Mouse (Mus musculus): Measurements from ENCODE around the gene Lmbrd2. TPM values are rescaled to one million over a fixed set of nuclear protein-coding genes. Genes with fewer than 3 reads are reported as not detected.
"Not testable (repeated sequence)": the region's sequence is repeated elsewhere in the genome, so short reads cannot be mapped to it uniquely, and the experiment has no call there.

Gene Lmbrd2
- polyA plus RNA-seq, 1 experiment, result 3.8 TPM

DNA sequence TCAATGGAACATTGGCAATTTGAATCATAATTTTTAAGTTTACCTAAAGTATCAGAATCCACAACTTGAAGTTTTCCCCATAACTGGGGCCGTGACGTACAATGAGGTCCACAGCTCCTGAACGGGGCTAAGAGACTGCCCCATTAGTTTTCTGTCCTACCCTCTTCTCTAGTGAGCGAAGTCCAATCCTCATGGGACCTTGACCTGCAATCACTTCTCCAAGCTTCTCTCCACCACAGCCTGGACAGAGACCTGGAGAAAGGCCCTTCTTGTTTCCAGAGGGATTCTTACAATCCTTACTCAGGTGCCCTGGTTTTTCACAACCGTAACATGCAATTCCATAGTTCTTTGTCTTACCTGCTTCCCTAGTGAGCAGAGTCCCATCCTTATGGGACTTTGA, 76.1 kb downstream of the Lmbrd2 start:
- no peak overlapping the region for H3K4me3 ChIP-seq (ENCODE audit: insufficient read depth, poor library complexity, severe bottlenecking)

GRCm38 (mm10) chr15:9230917-9231316, 90.6 kb downstream of the Lmbrd2 start:
- H3K4me3 ChIP-seq (ENCODE audit: insufficient read depth, poor library complexity, severe bottlenecking); H3K79me2 ChIP-seq (ENCODE audit: control insufficient read depth, insufficient read depth); H3ac ChIP-seq (ENCODE audit: control insufficient read depth, insufficient read length, low read depth); H3K27me3 ChIP-seq (ENCODE audit: control insufficient read depth, insufficient read depth, insufficient read length); H3K36me3 ChIP-seq (ENCODE audit: control insufficient read depth, insufficient read depth); H3K79me3 ChIP-seq (ENCODE audit: low read depth): not testable (repeated sequence)

More for the DNA sequence above, 76.1 kb downstream of the Lmbrd2 start:
- Histone ChIP-seq H3K79me3 (ENCODE audit: low read depth) (no peaks in the 10 kb centered on the region), H3K79me2 (ENCODE audit: control insufficient read depth, insufficient read depth) (no peaks in the 10 kb centered on the region), H3ac (ENCODE audit: control insufficient read depth, insufficient read length, low read depth) (no peak overlapping the region), H3K27me3 (ENCODE audit: control insufficient read depth, insufficient read depth, insufficient read length) (no peaks in the 10 kb centered on the region), H3K36me3 (ENCODE audit: control insufficient read depth, insufficient read depth) (no peaks in the 10 kb centered on the region)
- TF ChIP-seq MYOG (IDR thresholded peaks at IDR 0.05; ENCODE audit: control insufficient read depth, extremely low read depth, insufficient read length), result no peak
- TF ChIP-seq MYOD1 (IDR thresholded peaks at IDR 0.05; ENCODE audit: control insufficient read depth, insufficient read length, low read depth), result no peak
- TF ChIP-seq CTCF (IDR thresholded peaks at IDR 0.05; ENCODE audit: control insufficient read depth, insufficient read depth, insufficient read length), result no peak
- TF ChIP-seq CEBPB (IDR thresholded peaks at IDR 0.05; ENCODE audit: low read depth), result no peak
- no peak for TF ChIP-seq FOSL1 (IDR thresholded peaks at IDR 0.05; ENCODE audit: insufficient read depth, low read length, poor library complexity, severe bottlenecking)
- no peak for TF ChIP-seq USF1 (IDR thresholded peaks at IDR 0.05; ENCODE audit: low read depth)
- TF ChIP-seq MAX (IDR thresholded peaks at IDR 0.05), result no peak

GRCm38 (mm10) chr15:9246345-9246744, 106.0 kb downstream of the Lmbrd2 start:
- Histone ChIP-seq H3ac (ENCODE audit: control insufficient read depth, insufficient read length, low read depth) (no peak overlapping the region), H3K36me3 (ENCODE audit: control insufficient read depth, insufficient read depth) (no peaks in the 10 kb centered on the region), H3K27me3 (ENCODE audit: control insufficient read depth, insufficient read depth, insufficient read length) (no peaks in the 10 kb centered on the region), H3K4me3 (ENCODE audit: insufficient read depth, poor library complexity, severe bottlenecking) (no peak overlapping the region), H3K79me2 (ENCODE audit: control insufficient read depth, insufficient read depth) (no peaks in the 10 kb centered on the region), H3K79me3 (ENCODE audit: low read depth) (no peaks in the 10 kb centered on the region)
- TF ChIP-seq FOSL1 (IDR thresholded peaks at IDR 0.05; ENCODE audit: insufficient read depth, low read length, poor library complexity, severe bottlenecking) (no peak), CTCF (IDR thresholded peaks at IDR 0.05; ENCODE audit: control insufficient read depth, insufficient read depth, insufficient read length) (no peak), MYOG (IDR thresholded peaks at IDR 0.05; ENCODE audit: control insufficient read depth, extremely low read depth, insufficient read length) (no peak), MAX (IDR thresholded peaks at IDR 0.05) (no peak), USF1 (IDR thresholded peaks at IDR 0.05; ENCODE audit: low read depth) (no peak), CEBPB (IDR thresholded peaks at IDR 0.05; ENCODE audit: low read depth) (no peak), MYOD1 (IDR thresholded peaks at IDR 0.05; ENCODE audit: control insufficient read depth, insufficient read length, low read depth) (no peak)

Other genes starting within 250 kb of the Lmbrd2 start
- 0.06 TPM for gene Ranbp3l, start 172.6 kb upstream of the Lmbrd2 start, polyA plus RNA-seq (2012; fragmentation: generic; extraction: Trizol)
- 8.0 TPM for gene Nadk2, start 69.3 kb upstream of the Lmbrd2 start, polyA plus RNA-seq (2012; fragmentation: generic; extraction: Trizol)
- gene Skp2, start 14.9 kb downstream of the Lmbrd2 start, polyA plus RNA-seq (2012; fragmentation: generic; extraction: Trizol), result 22.5 TPM
- gene Ugt3a1, start 136.3 kb downstream of the Lmbrd2 start, polyA plus RNA-seq (2012; fragmentation: generic; extraction: Trizol), result not detected
- not detected for gene Ugt3a2, start 195.0 kb downstream of the Lmbrd2 start, polyA plus RNA-seq (2012; fragmentation: generic; extraction: Trizol)